ENCODE assay signal across 15 mouse cellular contexts in genomic region chr1:55012513-55012912, GRCm38 (mm10). TPM values are rescaled to one million over a fixed set of nuclear protein-coding genes. Genes with fewer than 3 reads are reported as not detected.
A peak's percentile ranks its signal among the peaks of the same experiment; 100 is the strongest.
DNase-seq lines count a peak whose midpoint lies in the region; TF ChIP-seq lines count a peak whose summit lies in the region.
"Had no signal": no experiment of that assay in that cellular context is flagged by ENCODE, and none has a peak within 500 bp of the region (broad histone marks: within the 10 kb centered on the region; RNA-seq: fewer than 3 reads in every experiment).

No protein-coding gene starts in this region.

- H3K4me3 ChIP-seq in left cerebral cortex, adult 2 months: no peak overlapping the region
- H3K4me3 ChIP-seq in C2C12 (ENCODE audit: insufficient read depth, poor library complexity, severe bottlenecking): no peak overlapping the region
- no peak overlapping the region for H3K4me3 ChIP-seq in thymus, adult 2 months (ENCODE audit: control insufficient read depth, insufficient read depth, low read length)
- H3K4me3 ChIP-seq: limb, embryonic 10.5 days; midbrain, embryonic 13.5 days had no signal

- H3ac ChIP-seq in C2C12 (ENCODE audit: control insufficient read depth, insufficient read length, low read depth): no peak overlapping the region

- peaks cover 92% of the 10 kb centered on the region for H3K36me3 ChIP-seq in C2C12 (ENCODE audit: control insufficient read depth, insufficient read depth)
- peaks cover 93% of the 10 kb centered on the region for H3K36me3 ChIP-seq in thymus, adult 2 months (ENCODE audit: control insufficient read depth, insufficient read depth, low read length)

- H3K27me3 ChIP-seq in C2C12 (ENCODE audit: control insufficient read depth, insufficient read depth, insufficient read length): no peaks in the 10 kb centered on the region
- H3K27me3 ChIP-seq in thymus, adult 2 months (ENCODE audit: control insufficient read depth, insufficient read depth, low read length): no peaks in the 10 kb centered on the region
- H3K27me3 ChIP-seq: midbrain, embryonic 13.5 days had no signal

- H3K79me2 ChIP-seq in C2C12 (ENCODE audit: control insufficient read depth, insufficient read depth): peaks cover 35% of the 10 kb centered on the region

- H3K79me3 ChIP-seq in C2C12 (ENCODE audit: low read depth): peaks cover 8% of the 10 kb centered on the region

- TF ChIP-seq POLR2A in thymus, adult 2 months (IDR thresholded peaks at IDR 0.05; ENCODE audit: control insufficient read depth, extremely low read depth, insufficient read depth, low read length, poor library complexity): no peak

- H3K27ac ChIP-seq in left cerebral cortex, adult 2 months: no peak overlapping the region
- H3K27ac ChIP-seq in thymus, adult 2 months (ENCODE audit: control insufficient read depth, insufficient read depth, low read length): no peak overlapping the region
- H3K27ac ChIP-seq: limb, embryonic 10.5 days; midbrain, embryonic 13.5 days had no signal

- H3K4me1 ChIP-seq in thymus, adult 2 months (replicated peaks; ENCODE audit: control insufficient read depth, insufficient read depth, low read length): no peaks in the 10 kb centered on the region
- H3K4me1 ChIP-seq: limb, embryonic 10.5 days; midbrain, embryonic 13.5 days had no signal

- peak; percentile 32 for DNase-seq in embryo, embryonic 10.5 days (ENCODE audit: low spot score)
- no peak for DNase-seq in embryo, embryonic 11 days
- DNase-seq in left cerebral cortex, adult 2 months (ENCODE audit: extremely low spot score in 1 of 2, low spot score in 2 of 2): no peak
- no peak for DNase-seq in left cerebral cortex, adult 8-10 months (ENCODE audit: low spot score in 2 of 2)
- DNase-seq in ZHBTc4 (ENCODE audit: low read depth, low spot score): peak; percentile 46
- DNase-seq in thymus, adult 2 months: no peak
- DNase-seq in kidney, adult 9 months: no peak
- DNase-seq: B cell, adult 2 months; cerebellum, adult 8-10 months; heart, postnatal 4 days; kidney, adult 8-10 months; right cerebral cortex, adult 18-20 months had no signal

- WGBS in thymus, adult 2 months: 43% methylated on average over 3 of the region's 3 CpGs

- intact Hi-C loops in left cerebral cortex, adult 2 months (cut with DNase I): no loop called here

- TF ChIP-seq CTCF in left cerebral cortex, adult 2 months (IDR thresholded peaks at IDR 0.05): peak; percentile 10; the same call in 1 of the 2 replicates
- no peak for TF ChIP-seq CTCF in C2C12 (IDR thresholded peaks at IDR 0.05; ENCODE audit: control insufficient read depth, insufficient read depth, insufficient read length)
- no peak for TF ChIP-seq CTCF in thymus, adult 2 months (IDR thresholded peaks at IDR 0.05; ENCODE audit: borderline replicate concordance, control insufficient read depth, extremely low read depth, insufficient read depth, low read length, poor library complexity)

TF ChIP-seq in C2C12, 6 proteins besides CTCF, POLR2A, EP300 and RAD21:
- peak; percentile 2 for TF ChIP-seq USF1 (IDR thresholded peaks at IDR 0.05; ENCODE audit: low read depth)
- no peak for TF ChIP-seq MYOD1 (IDR thresholded peaks at IDR 0.05; ENCODE audit: control insufficient read depth, insufficient read length, low read depth)

RNA-seq across cellular contexts. Expression of gene Sf3b1, which starts 14.8 kb away (rescaled TPM):
- total RNA-seq in left cerebral cortex, adult 2 months (2021): 100 to 1,000 TPM; 159 to 164 TPM
- total RNA-seq in left cerebral cortex, adult 8-10 months (2022): 100 to 1,000 TPM; 146 to 166 (median 156) TPM
- 33.5 TPM for polyA plus RNA-seq in C2C12 (2012; fragmentation: generic; extraction: Trizol)
- polyA plus RNA-seq in thymus, adult 2 months (2012; rRNA removed): 90.6 and 110 TPM in 2 replicates

RNA-seq across cellular contexts. Expression of gene Coq10b, which starts 40.1 kb away (rescaled TPM):
- 10 to 100 TPM; 32.9 to 33.8 TPM for total RNA-seq in left cerebral cortex, adult 2 months (2021)
- 10 to 100 TPM; 30.8 to 36.5 (median 34.7) TPM for total RNA-seq in left cerebral cortex, adult 8-10 months (2022)
- polyA plus RNA-seq in C2C12 (2012; fragmentation: generic; extraction: Trizol): 21.0 TPM
- polyA plus RNA-seq in thymus, adult 2 months (2012; rRNA removed): 5.5 and 6.6 TPM in 2 replicates

Comparison
In these comparisons a context has a peak if more than half of its experiments do, and no peak if none do; other contexts are left out.
1. DNase-seq: peak in embryo, embryonic 10.5 days (single experiment) and ZHBTc4 (single experiment); none in embryo, embryonic 11 days (single experiment), left cerebral cortex, adult 2 months (0 of 2), left cerebral cortex, adult 8-10 months (0 of 2), thymus, adult 2 months (single experiment) and kidney, adult 9 months (single experiment).